Mouse (Mus musculus) cerebellum, adult 9-10 months (tissue): Measurements from ENCODE around the gene Lefty1.
A peak's percentile ranks its signal among the peaks of the same experiment; 100 is the strongest.
"Not testable (repeated sequence)": the region's sequence is repeated elsewhere in the genome, so short reads cannot be mapped to it uniquely, and the experiment has no call there.

Experiments
- DNase-seq: peaks from one replicate; pipeline ENCODE4 v3.0.0; 2022

The Lefty1 gene

GRCm38 (mm10) chr1:180934467-180935419 lies at the start of gene Lefty1:
TSS of gene Lefty1 (plus strand) at chr1:180935022.
- no peak for DNase-seq

- no peak for DNase-seq
Observed at GRCm38 (mm10) chr1:180888556-180889042, 46.2 kb upstream of the Lefty1 start.

GRCm38 (mm10) chr1:180889172-180889571 lies 45.6 kb upstream of the Lefty1 start:
- no peak for DNase-seq

- DNase-seq, result no peak
Observed at GRCm38 (mm10) chr1:180889841-180890240, 45.0 kb upstream of the Lefty1 start.

- DNase-seq, result no peak
Observed at GRCm38 (mm10) chr1:180892808-180893207, 42.0 kb upstream of the Lefty1 start, which contains the start of gene Lefty2. TSS of gene Lefty2 (plus strand) at chr1:180893108.

- DNase-seq, result not testable (repeated sequence)
Observed at GRCm38 (mm10) chr1:180894088-180894987, 40.5 kb upstream of the Lefty1 start.

GRCm38 (mm10) chr1:180901107-180901506 lies 33.7 kb upstream of the Lefty1 start:
- DNase-seq, result peak; percentile 57

- DNase-seq, result no peak
Observed at GRCm38 (mm10) chr1:180902915-180903314, 31.9 kb upstream of the Lefty1 start.

- DNase-seq, result no peak
Observed at GRCm38 (mm10) chr1:180903666-180904038, 31.2 kb upstream of the Lefty1 start.

- DNase-seq, result peak; percentile 90
Observed at GRCm38 (mm10) chr1:180904039-180904814, 30.6 kb upstream of the Lefty1 start, which contains the start of gene Pycr2. TSS of gene Pycr2 (plus strand) at chr1:180904293.

- no peak for DNase-seq
Observed at GRCm38 (mm10) chr1:180904815-180905080, 30.1 kb upstream of the Lefty1 start.

GRCm38 (mm10) chr1:180905307-180905706 lies 29.5 kb upstream of the Lefty1 start:
- DNase-seq, result no peak

GRCm38 (mm10) chr1:180905876-180906275 lies 28.9 kb upstream of the Lefty1 start:
- no peak for DNase-seq

GRCm38 (mm10) chr1:180906461-180907147 lies 28.2 kb upstream of the Lefty1 start:
- no peak for DNase-seq

GRCm38 (mm10) chr1:180911138-180911537 lies 23.7 kb upstream of the Lefty1 start:
- DNase-seq, result no peak

GRCm38 (mm10) chr1:180911653-180912287 lies 23.1 kb upstream of the Lefty1 start:
- DNase-seq, result no peak

- no peak for DNase-seq
Observed at GRCm38 (mm10) chr1:180912792-180913191, 22.0 kb upstream of the Lefty1 start.

- DNase-seq, result no peak
Observed at GRCm38 (mm10) chr1:180913797-180914196, 21.0 kb upstream of the Lefty1 start.

- no peak for DNase-seq
Observed at GRCm38 (mm10) chr1:180916425-180916824, 18.4 kb upstream of the Lefty1 start.

GRCm38 (mm10) chr1:180917053-180917452 lies 17.8 kb upstream of the Lefty1 start:
- DNase-seq, result no peak

GRCm38 (mm10) chr1:180919686-180920085 lies 15.1 kb upstream of the Lefty1 start:
- DNase-seq, result no peak
